Mouse (Mus musculus): ENCODE data around the gene Map3k11. TPM values are rescaled to one million over a fixed set of nuclear protein-coding genes. Genes with fewer than 3 reads are reported as not detected.
A peak's percentile ranks its signal among the peaks of the same experiment; 100 is the strongest.

The Map3k11 gene
- polyA plus RNA-seq (2016; fragmentation: Nextera tagmentation; extraction: Ambion mirVana): 30.6 and 32.8 TPM in 2 replicates

- H3K36me3 ChIP-seq: peaks cover 60% of the 10 kb centered on the region
- peak within 1 kb of the TSS; percentile 98 for H3K9ac ChIP-seq
- under 1% methylated on average over 69 of the region's 69 CpGs for WGBS
- peak; percentile 84 for ATAC-seq (ENCODE audit: insufficient number of reproducible peaks, low FRiP score)
- H3K4me1 ChIP-seq (replicated peaks): peaks cover 48% of the 10 kb centered on the region
- no peaks in the 10 kb centered on the region for H3K9me3 ChIP-seq (replicated peaks)
- H3K4me2 ChIP-seq: peak within 1 kb of the TSS; percentile 99
- H3K4me3 ChIP-seq: peak within 1 kb of the TSS; percentile 84
- H3K27me3 ChIP-seq (replicated peaks): no peaks in the 10 kb centered on the region
- peak within 1 kb of the TSS; percentile 87 for H3K27ac ChIP-seq (ENCODE audit: poor library complexity, severe bottlenecking)
Measured at GRCm38 (mm10) chr19:5688200-5689087, at the start of gene Map3k11, which contains the start of gene Pcnx3. TSS of gene Map3k11 (plus strand) at chr19:5688742. TSS of gene Pcnx3 (minus strand) at chr19:5688908.

GRCm38 (mm10) chr19:5640339-5640738 lies 48.2 kb upstream of the Map3k11 start:
- H3K4me2 ChIP-seq: 0 out of 2 replicates have a peak overlapping the region, but pooled peaks have one; percentile 11
- H3K9ac ChIP-seq: peak overlapping the region; percentile 95; the same call in 1 of the 2 replicates
- H3K36me3 ChIP-seq: peaks cover 68% of the 10 kb centered on the region
- ATAC-seq (ENCODE audit: insufficient number of reproducible peaks, low FRiP score): peak; percentile 36; the same call in 1 of the 2 replicates
- H3K9me3 ChIP-seq (replicated peaks): no peaks in the 10 kb centered on the region
- peak overlapping the region; percentile 26 for H3K27ac ChIP-seq (ENCODE audit: poor library complexity, severe bottlenecking)
- WGBS: 20% methylated on average over 9 of the region's 9 CpGs
- H3K4me1 ChIP-seq (replicated peaks): peaks cover 45% of the 10 kb centered on the region
- no peaks in the 10 kb centered on the region for H3K27me3 ChIP-seq (replicated peaks)
- 0 out of 2 replicates have a peak overlapping the region, but pooled peaks have one; percentile 2 for H3K4me3 ChIP-seq

- 0 out of 2 replicates have a peak overlapping the region, but pooled peaks have one; percentile 11 for H3K4me2 ChIP-seq
- WGBS: 80% methylated on average over 17 of the region's 17 CpGs
- no peak for ATAC-seq (ENCODE audit: insufficient number of reproducible peaks, low FRiP score)
- no peak overlapping the region for H3K4me3 ChIP-seq
- H3K27ac ChIP-seq (ENCODE audit: poor library complexity, severe bottlenecking): peak overlapping the region; percentile 26
- peak overlapping the region; percentile 34; the same call in 1 of the 2 replicates for H3K9ac ChIP-seq
- peaks cover 75% of the 10 kb centered on the region for H3K36me3 ChIP-seq
- H3K9me3 ChIP-seq (replicated peaks): no peaks in the 10 kb centered on the region
- H3K27me3 ChIP-seq (replicated peaks): no peaks in the 10 kb centered on the region
- H3K4me1 ChIP-seq (replicated peaks): peaks cover 44% of the 10 kb centered on the region
Measured at GRCm38 (mm10) chr19:5641021-5641420, 47.5 kb upstream of the Map3k11 start.

GRCm38 (mm10) chr19:5641641-5642040 lies 46.9 kb upstream of the Map3k11 start:
- H3K4me1 ChIP-seq (replicated peaks): peaks cover 39% of the 10 kb centered on the region
- 84% methylated on average over 8 of the region's 8 CpGs for WGBS
- peaks cover 81% of the 10 kb centered on the region for H3K36me3 ChIP-seq
- no peak overlapping the region for H3K4me3 ChIP-seq
- H3K9me3 ChIP-seq (replicated peaks): no peaks in the 10 kb centered on the region
- ATAC-seq (ENCODE audit: insufficient number of reproducible peaks, low FRiP score): no peak
- H3K27me3 ChIP-seq (replicated peaks): no peaks in the 10 kb centered on the region
- no peak overlapping the region for H3K9ac ChIP-seq
- no peak overlapping the region for H3K27ac ChIP-seq (ENCODE audit: poor library complexity, severe bottlenecking)
- H3K4me2 ChIP-seq: no peak overlapping the region

- Histone ChIP-seq H3K9me3 (replicated peaks) (no peaks in the 10 kb centered on the region), H3K4me1 (replicated peaks) (peaks cover 34% of the 10 kb centered on the region), H3K4me3 (no peak overlapping the region), H3K27me3 (replicated peaks) (no peaks in the 10 kb centered on the region), H3K36me3 (peaks cover 79% of the 10 kb centered on the region), H3K9ac (no peak overlapping the region), H3K4me2 (no peak overlapping the region), H3K27ac (ENCODE audit: poor library complexity, severe bottlenecking) (no peak overlapping the region)
- 93% methylated on average over 9 of the region's 9 CpGs for WGBS
- no peak for ATAC-seq (ENCODE audit: insufficient number of reproducible peaks, low FRiP score)
Measured at GRCm38 (mm10) chr19:5645280-5645679, 43.3 kb upstream of the Map3k11 start.

GRCm38 (mm10) chr19:5646731-5647330 lies 41.7 kb upstream of the Map3k11 start:
- no peak overlapping the region for H3K27ac ChIP-seq (ENCODE audit: poor library complexity, severe bottlenecking)
- ATAC-seq (ENCODE audit: insufficient number of reproducible peaks, low FRiP score): no peak
- H3K4me1 ChIP-seq (replicated peaks): peaks cover 22% of the 10 kb centered on the region
- no peak overlapping the region for H3K4me3 ChIP-seq
- H3K9ac ChIP-seq: no peak overlapping the region
- H3K4me2 ChIP-seq: no peak overlapping the region
- H3K9me3 ChIP-seq (replicated peaks): no peaks in the 10 kb centered on the region
- H3K27me3 ChIP-seq (replicated peaks): no peaks in the 10 kb centered on the region
- WGBS: 87% methylated on average over 8 of the region's 8 CpGs
- H3K36me3 ChIP-seq: peaks cover 79% of the 10 kb centered on the region

GRCm38 (mm10) chr19:5647791-5648190 lies 40.8 kb upstream of the Map3k11 start:
- no peak for ATAC-seq (ENCODE audit: insufficient number of reproducible peaks, low FRiP score)
- H3K9ac ChIP-seq: no peak overlapping the region

GRCm38 (mm10) chr19:5648401-5649297 lies 39.9 kb upstream of the Map3k11 start:
- peak overlapping the region; percentile 69 for H3K4me2 ChIP-seq
- H3K27ac ChIP-seq (ENCODE audit: poor library complexity, severe bottlenecking): peak overlapping the region; percentile 80
- H3K36me3 ChIP-seq: peaks cover 76% of the 10 kb centered on the region
- peak overlapping the region; percentile 38 for H3K4me3 ChIP-seq
- 10% methylated on average over 26 of the region's 26 CpGs for WGBS
- H3K9me3 ChIP-seq (replicated peaks): no peaks in the 10 kb centered on the region
- peaks cover 22% of the 10 kb centered on the region for H3K4me1 ChIP-seq (replicated peaks)
- H3K9ac ChIP-seq: peak overlapping the region; percentile 62
- no peaks in the 10 kb centered on the region for H3K27me3 ChIP-seq (replicated peaks)
- peak; percentile 79 for ATAC-seq (ENCODE audit: insufficient number of reproducible peaks, low FRiP score)

More at GRCm38 (mm10) chr19:5647791-5648190, 40.8 kb upstream of the Map3k11 start:
- WGBS: 89% methylated on average over 6 of the region's 6 CpGs
- Histone ChIP-seq H3K4me3 (no peak overlapping the region), H3K4me1 (replicated peaks) (peaks cover 22% of the 10 kb centered on the region), H3K4me2 (no peak overlapping the region), H3K36me3 (peaks cover 79% of the 10 kb centered on the region), H3K9me3 (replicated peaks) (no peaks in the 10 kb centered on the region), H3K27me3 (replicated peaks) (no peaks in the 10 kb centered on the region), H3K27ac (ENCODE audit: poor library complexity, severe bottlenecking) (peak overlapping the region; percentile 80)

- H3K36me3 ChIP-seq: peaks cover 76% of the 10 kb centered on the region
- peak overlapping the region; percentile 80 for H3K27ac ChIP-seq (ENCODE audit: poor library complexity, severe bottlenecking)
- WGBS: 72% methylated on average over 6 of the region's 6 CpGs
- H3K4me2 ChIP-seq: peak overlapping the region; percentile 69
- ATAC-seq (ENCODE audit: insufficient number of reproducible peaks, low FRiP score): no peak
- H3K9me3 ChIP-seq (replicated peaks): no peaks in the 10 kb centered on the region
- H3K4me3 ChIP-seq: peak overlapping the region; percentile 38
- H3K27me3 ChIP-seq (replicated peaks): no peaks in the 10 kb centered on the region
- peaks cover 25% of the 10 kb centered on the region for H3K4me1 ChIP-seq (replicated peaks)
- peak overlapping the region; percentile 62 for H3K9ac ChIP-seq
Measured at GRCm38 (mm10) chr19:5649298-5649741, 39.2 kb upstream of the Map3k11 start.

- 53% methylated on average over 13 of the region's 13 CpGs for WGBS
- Histone ChIP-seq H3K4me2 (no peak overlapping the region), H3K9me3 (replicated peaks) (no peaks in the 10 kb centered on the region), H3K4me1 (replicated peaks) (peaks cover 32% of the 10 kb centered on the region), H3K27me3 (replicated peaks) (peaks cover 21% of the 10 kb centered on the region), H3K9ac (no peak overlapping the region), H3K36me3 (peaks cover 75% of the 10 kb centered on the region), H3K4me3 (no peak overlapping the region), H3K27ac (ENCODE audit: poor library complexity, severe bottlenecking) (no peak overlapping the region)
- no peak for ATAC-seq (ENCODE audit: insufficient number of reproducible peaks, low FRiP score)
Measured at GRCm38 (mm10) chr19:5651502-5652274, 36.9 kb upstream of the Map3k11 start.

Measured in heart, embryonic 12.5 days (tissue).